Mouse (Mus musculus): ENCODE measurements around the gene Sh3bp5.
A peak's percentile ranks its signal among the peaks of the same experiment; 100 is the strongest.
"Not testable (repeated sequence)": the region's sequence is repeated elsewhere in the genome, so short reads cannot be mapped to it uniquely, and the experiment has no call there.

The Sh3bp5 gene

GRCm38 (mm10) chr14:31435930-31436693, at the start of gene Sh3bp5:
Sh3bp5 (minus strand) TSS chr14:31436078.
- peak; percentile 95 to 100 for DNase-seq

GRCm38 (mm10) chr14:31482417-31482816, 46.5 kb upstream of the Sh3bp5 start:
- DNase-seq: no peak

- no peak for DNase-seq
Observed at GRCm38 (mm10) chr14:31473297-31473696, 37.4 kb upstream of the Sh3bp5 start.

GRCm38 (mm10) chr14:31472451-31473061, 36.7 kb upstream of the Sh3bp5 start:
- peak; percentile 61 to 74 for DNase-seq

GRCm38 (mm10) chr14:31469711-31470110, 33.8 kb upstream of the Sh3bp5 start:
- no peak for DNase-seq

- no peak for DNase-seq
Observed at GRCm38 (mm10) chr14:31464176-31464575, 28.3 kb upstream of the Sh3bp5 start.

GRCm38 (mm10) chr14:31462886-31463285, 27.0 kb upstream of the Sh3bp5 start:
- no peak for DNase-seq

GRCm38 (mm10) chr14:31462226-31462625, 26.3 kb upstream of the Sh3bp5 start:
- DNase-seq: not testable (repeated sequence)

GRCm38 (mm10) chr14:31458006-31458405, 22.1 kb upstream of the Sh3bp5 start:
- no peak for DNase-seq

GRCm38 (mm10) chr14:31456064-31456721, 20.3 kb upstream of the Sh3bp5 start:
- DNase-seq: no peak

GRCm38 (mm10) chr14:31454849-31455566, 19.1 kb upstream of the Sh3bp5 start:
- no peak for DNase-seq

- DNase-seq: not testable (repeated sequence)
Observed at GRCm38 (mm10) chr14:31453946-31454345, 18.1 kb upstream of the Sh3bp5 start.

GRCm38 (mm10) chr14:31448994-31449393, 13.1 kb upstream of the Sh3bp5 start:
- DNase-seq: no peak

- DNase-seq: no peak
Observed at GRCm38 (mm10) chr14:31443616-31444015, 7.7 kb upstream of the Sh3bp5 start.

- DNase-seq: no peak
Observed at GRCm38 (mm10) chr14:31440725-31441124, 4.8 kb upstream of the Sh3bp5 start.

- DNase-seq: no peak
Observed at GRCm38 (mm10) chr14:31440230-31440629, 4.4 kb upstream of the Sh3bp5 start.

GRCm38 (mm10) chr14:31439279-31439678, 3.4 kb upstream of the Sh3bp5 start:
- DNase-seq: no peak

GRCm38 (mm10) chr14:31437826-31438529, 2.1 kb upstream of the Sh3bp5 start:
- DNase-seq: peak; percentile 68 to 72

- peak; percentile 55 to 59 for DNase-seq
Observed at GRCm38 (mm10) chr14:31435018-31435915, 611 bp downstream of the Sh3bp5 start.

- no peak for DNase-seq
Observed at GRCm38 (mm10) chr14:31434426-31434825, 1.5 kb downstream of the Sh3bp5 start.

- DNase-seq: no peak
Observed at GRCm38 (mm10) chr14:31433851-31434360, 2.0 kb downstream of the Sh3bp5 start.

Data from cerebellum, adult 18-20 months (tissue).